Mouse (Mus musculus) E14TG2a.4 (cell line): ENCODE measurements around the gene Aqp3.

ENCODE experiments used
- CTCF ChIP-seq: conservative IDR thresholded peaks from 2 replicates; pipeline ENCODE4 v1.5.1; 2014; ENCODE audit warnings: low read length
- NANOG ChIP-seq: IDR thresholded peaks from 2 replicates; pipeline ENCODE4 v1.6.1; 2014; ENCODE audit warnings: borderline replicate concordance, low read length, mixed read lengths

DNA sequence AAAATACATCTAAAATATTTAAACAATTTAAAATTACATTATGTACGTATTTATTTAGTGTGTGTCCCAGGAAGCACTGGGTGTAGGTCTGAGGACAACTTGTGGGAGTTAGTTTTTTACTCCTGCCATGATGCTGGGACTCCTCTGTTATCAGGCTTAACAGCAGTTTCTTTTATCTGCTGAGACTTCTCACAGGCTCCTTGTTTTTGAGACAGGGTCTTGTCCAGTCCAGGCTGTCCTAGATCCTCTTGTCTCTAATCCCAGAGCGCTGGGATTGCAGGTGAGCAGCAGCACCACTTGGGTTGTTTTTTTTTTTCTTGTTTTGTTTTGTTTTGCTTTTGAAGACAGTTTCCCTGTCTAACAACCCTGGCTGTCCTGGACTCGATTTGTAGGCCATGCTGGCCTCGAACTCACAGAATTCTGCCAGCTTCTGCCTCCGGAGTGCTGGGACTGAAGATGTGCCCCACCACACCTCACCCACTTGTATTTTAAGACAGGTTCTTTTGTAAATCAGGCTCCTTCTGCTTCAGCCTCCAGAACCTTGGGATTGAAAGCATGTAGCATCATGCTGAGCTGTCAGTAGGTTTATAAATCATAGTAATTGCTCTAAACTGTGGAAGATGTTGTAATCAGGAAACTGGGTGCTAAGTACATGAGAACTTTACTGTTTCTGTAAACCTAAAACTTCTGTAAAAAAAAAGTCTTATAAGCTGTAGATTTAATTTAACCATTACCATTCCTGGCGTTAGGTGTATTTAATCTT is 35.7 kb upstream of the Aqp3 start:
- TF ChIP-seq CTCF: no peak
- no peak for TF ChIP-seq NANOG
